Mouse (Mus musculus) gastrocnemius, adult 18-20 months (tissue): ENCODE measurements around the gene Smndc1. TPM values are rescaled to one million over a fixed set of nuclear protein-coding genes. Genes with fewer than 3 reads are reported as not detected.

Experiments
- DNase-seq: peaks from one replicate; pipeline ENCODE4 v3.0.0; 2021; ENCODE audit warnings: low spot score
- long read RNA-seq, 2 experiments: library from polyadenylated mRNA; stranded (forward); transcript quantifications; one replicate each; pipeline ENCODE4 v2.0.0; 2021
- total RNA-seq, 2 experiments: library from RNA; stranded (reverse); gene quantifications; 2 replicates each; pipeline ENCODE4 v1.2.3; 2021

Gene Smndc1
- total RNA-seq, result 10 to 100 TPM; 28.4 to 33.2 TPM
- long read RNA-seq, experiment 1, transcript Smndc1-201 (6 exons, 1,948 nt), result major isoform, 7 of 9 reads
- long read RNA-seq, experiment 1, partial matches to known transcripts, result 2 of 9 reads
- long read RNA-seq, experiment 1, other reads (novel, unspliced or antisense), result 0 of 9 reads
- long read RNA-seq, experiment 2, transcript Smndc1-201 (6 exons, 1,948 nt), result major isoform, 9 of 11 reads
- long read RNA-seq, experiment 2, partial matches to known transcripts, result 2 of 11 reads
- long read RNA-seq, experiment 2, other reads (novel, unspliced or antisense), result 0 of 11 reads

- DNase-seq, result peak; percentile 99
Observed at GRCm38 (mm10) chr19:53390495-53391007, at the start of gene Smndc1. Smndc1 (minus strand) TSS chr19:53390578.

GRCm38 (mm10) chr19:53439340-53439739 is 49.0 kb upstream of the Smndc1 start:
- DNase-seq, result no peak

DNA sequence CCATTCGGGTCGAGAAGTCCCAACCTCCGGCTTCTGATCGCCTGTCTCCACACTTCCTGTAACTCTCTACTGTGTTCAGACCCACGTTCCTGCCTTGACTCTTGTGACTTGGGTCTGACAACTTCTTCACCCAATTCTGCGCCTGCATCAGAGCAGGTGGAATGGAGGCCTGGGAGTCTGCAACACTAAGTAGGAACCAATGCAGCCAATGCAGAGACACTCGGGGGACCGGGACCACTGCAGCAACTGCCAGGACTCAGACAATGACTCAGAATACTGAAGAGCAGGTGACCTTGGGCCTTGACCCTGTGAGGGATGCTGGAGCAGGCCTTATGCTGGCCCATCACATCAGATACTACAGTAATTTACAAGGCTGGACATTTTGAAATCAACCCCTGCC is 47.6 kb upstream of the Smndc1 start:
- DNase-seq, result no peak

- no peak for DNase-seq
Observed at GRCm38 (mm10) chr19:53437311-53437958, 47.1 kb upstream of the Smndc1 start.

DNA sequence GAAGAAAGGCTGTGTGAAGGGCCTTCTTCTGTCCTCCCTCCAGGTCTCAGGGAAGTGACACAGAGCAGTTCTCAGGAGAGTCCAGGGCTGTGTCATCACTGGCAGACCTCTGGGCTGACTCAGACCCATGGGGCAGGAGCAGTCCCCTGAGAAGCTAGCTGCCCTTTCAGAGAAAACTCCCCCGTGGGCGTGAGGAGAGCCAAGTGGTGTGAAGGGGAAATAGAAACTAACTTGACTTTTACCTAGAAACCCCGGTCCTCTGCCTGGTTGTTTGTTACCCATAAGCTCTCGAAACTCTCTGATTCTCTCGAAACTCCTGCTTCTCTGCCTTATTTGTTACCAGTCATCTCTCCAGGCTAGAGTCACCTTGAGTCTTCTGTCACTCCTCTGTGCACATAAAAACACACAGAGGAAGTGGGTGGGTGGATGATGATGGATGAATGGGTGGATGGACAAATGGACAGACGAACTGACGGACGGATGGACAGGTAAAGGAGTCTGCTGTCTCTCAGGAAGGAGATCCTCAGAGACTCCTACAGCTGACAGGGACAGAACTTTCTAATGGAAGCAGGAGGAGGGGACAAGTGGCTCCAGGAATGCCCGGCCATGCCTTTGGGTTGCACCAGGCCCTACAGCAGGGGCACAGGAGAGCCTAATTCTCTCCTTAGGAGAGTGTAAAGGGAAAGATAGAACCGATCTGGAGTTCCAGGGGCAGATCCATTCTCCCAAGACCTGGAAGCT is 43.7 kb upstream of the Smndc1 start:
- no peak for DNase-seq

DNA sequence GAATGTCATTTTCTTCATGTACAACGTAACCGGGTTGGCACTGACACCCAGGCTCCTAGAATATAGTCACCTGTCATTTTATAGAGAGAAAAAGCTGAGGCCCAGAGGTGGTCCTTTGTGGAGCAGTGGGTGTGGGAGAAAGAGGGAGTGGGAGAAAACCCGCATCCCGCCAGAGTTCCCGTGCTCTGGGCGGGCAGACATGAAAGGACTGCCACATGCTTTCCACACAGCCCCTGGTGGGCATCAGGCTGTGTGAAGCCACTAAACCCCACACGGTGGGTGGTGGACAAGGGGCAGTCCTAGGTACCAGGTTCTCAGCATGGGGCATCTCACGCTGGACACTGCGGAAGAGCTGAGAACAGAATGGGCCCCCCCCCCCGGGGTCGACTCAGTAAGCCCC is 40.6 kb upstream of the Smndc1 start:
- no peak for DNase-seq

DNA sequence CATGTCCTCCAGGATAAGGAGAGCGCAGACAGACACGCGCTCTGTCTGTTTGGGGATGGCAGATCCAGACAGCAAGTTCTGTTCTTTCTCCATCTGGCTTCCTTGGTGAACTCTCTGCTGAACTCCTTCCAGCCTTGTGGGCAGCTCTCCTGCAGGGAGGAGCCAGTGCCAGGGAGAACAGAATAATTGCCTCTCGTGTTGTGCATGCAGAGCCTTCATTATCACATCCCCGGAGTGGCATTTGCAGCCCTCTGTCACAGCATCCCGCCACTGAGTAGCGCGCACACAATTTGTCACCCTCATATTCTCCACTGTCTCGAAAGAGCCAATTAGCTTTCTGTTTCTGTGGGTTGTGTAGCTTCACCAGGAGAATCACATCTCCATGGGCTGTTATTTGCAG is 40.0 kb upstream of the Smndc1 start:
- DNase-seq, result no peak

GRCm38 (mm10) chr19:53427817-53428216 is 37.4 kb upstream of the Smndc1 start:
- DNase-seq, result no peak

DNA sequence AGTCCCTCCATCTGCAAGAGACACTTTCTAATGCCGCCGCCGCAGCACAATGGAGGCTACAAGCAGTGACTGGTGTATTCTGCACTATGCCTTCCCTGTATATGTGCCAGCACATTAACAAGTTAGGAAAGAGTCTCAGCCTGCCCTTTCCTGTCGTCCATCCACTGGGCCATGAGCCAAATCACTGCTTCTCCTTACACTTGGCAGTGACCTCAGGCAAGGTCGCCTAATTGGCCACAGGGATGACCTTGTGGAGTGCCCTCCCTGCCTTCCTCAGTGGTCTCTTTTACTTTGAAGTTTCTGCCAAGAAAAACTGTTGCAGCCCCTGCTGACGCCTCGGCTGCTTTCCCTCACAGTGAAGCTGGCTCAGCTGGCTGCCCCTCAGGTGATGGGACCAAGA is 37.0 kb upstream of the Smndc1 start:
- DNase-seq, result no peak

DNA sequence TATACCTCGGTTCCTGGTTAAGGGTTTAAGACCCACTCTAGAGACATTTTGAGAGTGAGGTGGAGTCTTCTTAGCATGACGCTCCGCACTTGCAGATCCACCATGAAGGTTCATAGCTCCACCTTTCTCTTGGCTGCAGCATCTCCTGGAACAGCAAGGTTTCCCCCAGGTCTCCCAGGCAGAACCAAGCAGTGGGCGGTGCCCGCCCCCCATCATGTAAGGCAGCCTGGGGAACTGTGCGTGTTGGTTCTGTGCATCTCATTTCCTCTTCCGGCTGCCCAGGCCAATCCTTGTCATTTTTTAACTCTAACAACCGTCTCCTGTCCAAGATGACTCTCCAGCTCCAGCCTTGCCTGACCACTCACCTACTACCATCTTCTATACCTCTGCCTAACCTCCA is 35.4 kb upstream of the Smndc1 start:
- DNase-seq, result no peak

DNA sequence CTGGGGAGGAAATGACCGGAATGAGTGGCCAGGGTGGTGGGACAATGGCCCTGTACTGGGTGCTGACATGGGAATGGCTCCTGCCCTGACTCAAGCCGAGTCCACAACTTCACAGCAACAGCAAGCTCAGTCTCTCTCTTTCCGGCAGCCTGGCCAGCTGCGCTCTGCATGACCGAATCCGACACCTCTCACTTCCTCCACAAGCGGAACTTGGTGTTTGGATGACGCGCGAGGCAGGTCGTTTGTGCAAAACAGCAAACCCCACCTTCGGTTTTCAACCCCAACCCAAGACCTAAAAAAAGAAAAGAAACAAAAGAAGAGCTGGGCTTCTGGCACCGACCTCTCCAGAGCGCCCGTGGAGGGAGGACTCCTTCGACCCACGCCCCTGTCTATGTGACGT is 34.3 kb upstream of the Smndc1 start:
- peak; percentile 11 for DNase-seq

DNA sequence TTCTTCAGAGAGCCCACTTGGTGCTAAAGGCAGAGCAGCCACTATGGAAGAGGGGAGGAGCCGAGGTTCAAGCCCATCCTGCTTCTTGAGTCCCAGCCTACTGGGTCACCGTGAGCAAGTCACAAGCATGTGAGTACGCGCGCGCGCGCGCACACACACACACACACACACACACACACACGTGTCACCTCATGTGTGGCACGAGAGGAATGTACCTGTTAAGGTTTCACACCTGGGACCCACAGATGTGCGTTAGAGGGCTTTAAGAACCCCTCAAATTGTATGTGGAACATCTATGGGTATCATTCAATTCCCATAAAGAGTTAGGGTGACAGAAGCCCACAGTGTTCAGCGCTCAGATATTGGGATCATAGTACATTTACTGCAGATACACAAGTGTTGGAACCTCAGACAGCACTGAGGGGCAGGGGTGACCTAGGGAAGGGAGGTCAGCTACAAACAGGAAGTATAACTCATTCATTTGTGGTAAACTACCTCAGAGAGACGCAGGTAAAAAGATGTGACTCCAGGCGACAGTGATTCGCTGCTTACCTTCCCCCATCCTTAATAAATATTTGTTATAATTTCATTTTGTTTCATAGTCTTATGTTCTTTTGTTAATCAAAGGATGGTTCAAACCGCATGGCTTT is 33.6 kb upstream of the Smndc1 start:
- no peak for DNase-seq

DNA sequence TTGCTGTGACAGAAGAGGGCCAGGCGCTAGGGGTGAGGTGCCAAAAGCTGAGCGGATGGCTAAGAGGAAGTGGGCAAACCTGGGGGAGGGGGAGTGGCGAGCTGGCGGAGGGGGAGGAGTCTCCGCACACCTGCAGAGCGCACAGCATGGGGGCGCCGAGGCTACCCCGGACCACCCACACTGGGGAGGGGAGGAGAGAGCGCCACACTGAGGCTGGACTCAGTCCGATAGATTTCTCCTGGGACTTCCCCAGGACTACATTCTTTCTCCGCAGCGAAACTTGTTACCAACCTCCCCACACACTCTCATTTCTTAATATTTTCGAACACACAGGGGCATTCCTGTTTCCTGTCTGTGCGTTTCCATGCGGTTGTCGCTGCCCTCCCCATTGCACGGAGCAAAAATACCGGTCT is 33.0 kb upstream of the Smndc1 start:
- DNase-seq, result no peak

DNA sequence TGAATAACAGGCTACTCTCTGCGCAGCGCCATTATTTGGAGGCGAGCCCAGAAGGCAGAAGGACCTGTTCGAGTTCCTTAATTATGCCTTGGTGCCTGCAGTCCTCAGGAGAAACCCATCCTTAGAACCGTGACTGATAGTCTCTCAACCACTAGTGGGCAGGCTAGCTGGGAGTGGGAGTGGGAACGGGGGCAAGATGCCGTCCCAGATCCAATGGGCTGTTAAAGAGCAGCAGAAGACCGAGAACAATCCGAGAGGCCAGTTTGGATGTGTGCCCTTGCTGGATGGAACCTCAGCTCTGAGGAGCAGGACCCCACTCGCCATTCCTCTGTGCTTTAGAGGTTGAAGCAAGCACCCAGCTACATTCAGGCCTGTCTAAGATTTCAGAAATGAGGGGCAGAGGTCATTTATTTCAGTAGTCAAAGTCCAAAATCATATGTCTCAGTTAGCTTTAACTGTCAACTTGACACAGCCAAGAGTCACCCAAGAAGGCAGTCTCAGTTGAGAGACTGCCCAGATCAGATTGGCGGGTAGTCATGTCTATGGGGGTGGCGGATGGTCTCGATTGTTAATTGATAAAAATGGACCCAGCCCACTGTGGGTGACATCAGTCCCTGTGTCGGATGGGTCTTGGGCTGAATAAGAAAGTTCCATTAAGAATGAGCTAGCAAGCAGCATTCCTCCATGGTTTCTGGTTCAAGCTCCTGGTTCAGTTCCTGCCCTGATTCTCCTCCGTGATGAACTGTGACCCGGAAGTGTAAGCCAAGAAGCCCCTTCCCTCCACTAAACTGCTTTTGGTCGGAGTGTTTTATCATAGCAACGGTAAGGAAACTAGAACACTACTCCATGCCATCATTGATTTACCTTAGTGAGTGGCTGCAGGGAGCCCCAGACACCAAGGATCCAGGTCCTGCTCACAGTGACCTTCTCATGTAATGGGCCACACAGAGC is 32.3 kb upstream of the Smndc1 start:
- no peak for DNase-seq

DNA sequence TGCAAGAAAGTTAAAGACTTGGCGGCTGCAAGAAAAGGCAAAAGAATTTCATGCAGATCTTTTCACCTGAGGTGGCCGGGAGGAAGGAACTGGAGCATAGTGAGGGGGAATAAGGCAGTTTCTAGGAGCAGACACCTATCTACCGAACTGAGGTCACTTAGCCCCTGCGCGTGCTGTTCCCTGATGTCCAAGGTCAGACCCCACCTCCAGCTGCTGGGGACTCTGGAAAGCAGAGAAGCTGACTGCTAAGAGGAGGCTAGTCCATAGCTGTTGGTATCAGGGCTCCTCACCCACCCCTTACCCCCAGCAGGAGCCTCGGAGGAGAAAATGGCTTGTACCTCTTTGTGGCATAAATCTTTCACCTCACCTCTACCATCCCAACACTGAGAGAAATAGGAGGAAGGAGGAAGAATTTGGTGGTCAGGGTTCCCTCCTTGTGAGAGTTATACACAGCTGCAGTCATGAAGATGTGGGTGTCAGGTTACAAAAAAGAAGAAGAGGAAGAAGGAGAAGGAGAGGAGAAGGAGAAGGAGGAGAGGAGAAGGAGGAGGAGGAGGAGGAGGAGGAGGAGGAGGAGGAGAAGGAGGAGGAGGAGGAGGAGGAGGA is 31.3 kb upstream of the Smndc1 start:
- DNase-seq, result no peak

DNA sequence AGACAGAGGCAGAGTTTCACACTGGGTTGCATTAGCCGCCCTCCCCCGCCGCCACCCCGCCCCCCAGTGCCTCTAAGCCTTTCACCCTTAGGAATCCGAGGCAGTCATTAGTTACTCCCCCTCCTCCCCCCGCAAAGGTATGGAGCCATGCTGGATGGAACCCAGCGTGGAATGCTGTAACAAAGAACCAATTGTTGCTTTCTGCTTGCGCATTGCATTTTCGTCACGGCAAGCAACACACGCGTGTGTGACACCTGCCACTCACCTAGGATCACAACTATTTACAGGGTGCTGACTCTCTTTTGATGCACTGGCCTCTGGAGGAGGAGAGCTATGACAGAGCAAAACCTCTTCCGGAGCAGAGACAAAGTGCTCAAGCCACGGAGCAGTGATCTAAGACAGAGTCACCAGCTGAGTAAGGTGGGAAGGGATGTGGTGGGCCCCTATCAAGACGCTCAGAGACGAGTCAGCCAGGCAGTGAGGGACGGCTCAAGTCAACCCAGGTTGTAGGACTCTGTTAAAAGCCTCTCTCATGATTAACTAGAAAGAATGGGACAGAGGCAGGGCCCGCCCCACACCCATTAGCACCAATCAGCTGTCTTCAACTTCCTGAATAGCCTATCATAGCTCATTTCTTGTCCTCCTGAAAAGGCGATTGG is 30.7 kb upstream of the Smndc1 start:
- peak; percentile 60 for DNase-seq

- peak; percentile 56 for DNase-seq
Observed at GRCm38 (mm10) chr19:53419834-53420233, 29.5 kb upstream of the Smndc1 start.

- DNase-seq, result no peak
Observed at GRCm38 (mm10) chr19:53415198-53415597, 24.8 kb upstream of the Smndc1 start.

- DNase-seq, result no peak
Observed at GRCm38 (mm10) chr19:53414650-53415049, 24.3 kb upstream of the Smndc1 start.
